Mouse (Mus musculus) kidney, adult 18-20 months (tissue): ENCODE data around the gene Ostf1.

ENCODE experiments used
- DNase-seq: peaks from one replicate; pipeline ENCODE4 v3.0.0; 2021

The Ostf1 gene

DNA sequence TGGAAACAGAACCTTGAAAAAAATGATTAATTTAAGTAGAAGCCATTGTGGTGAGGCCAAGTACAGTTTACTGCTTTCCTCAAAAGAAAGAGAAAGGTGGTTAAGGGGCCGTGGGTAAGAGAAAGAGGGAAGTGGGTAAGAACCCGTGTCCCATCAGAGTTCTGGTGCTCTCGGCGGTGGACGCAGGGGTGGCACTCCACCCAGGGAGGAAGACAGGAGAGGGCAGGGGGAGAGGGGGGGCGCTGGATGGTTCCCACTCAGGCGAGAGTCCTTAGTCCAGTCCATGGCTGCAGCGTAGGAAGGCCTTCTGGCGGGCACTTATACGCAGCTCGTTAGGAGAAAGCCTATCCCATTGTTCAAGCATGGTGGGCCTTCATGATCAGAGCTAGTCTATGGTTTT is 64.1 kb downstream of the Ostf1 start:
- no peak for DNase-seq

DNA sequence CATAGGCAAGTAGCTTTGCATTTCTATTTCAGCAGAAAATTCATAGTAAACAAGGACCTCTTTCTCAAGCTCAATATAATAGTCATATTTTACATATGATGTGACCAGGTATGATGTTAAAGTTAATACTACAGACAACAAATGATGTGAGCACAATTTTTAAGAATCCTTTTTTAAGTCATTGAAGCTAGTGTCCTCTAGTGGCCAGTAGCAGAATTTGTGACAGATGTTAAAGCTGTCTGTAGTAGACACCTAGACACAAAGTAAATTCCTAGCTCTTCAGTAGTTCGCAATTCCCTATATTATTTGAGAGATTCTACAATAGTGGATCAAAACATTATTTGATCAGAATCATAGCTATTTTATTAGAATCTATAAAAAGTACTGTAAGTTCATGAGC is 73.9 kb downstream of the Ostf1 start:
- no peak for DNase-seq

DNA sequence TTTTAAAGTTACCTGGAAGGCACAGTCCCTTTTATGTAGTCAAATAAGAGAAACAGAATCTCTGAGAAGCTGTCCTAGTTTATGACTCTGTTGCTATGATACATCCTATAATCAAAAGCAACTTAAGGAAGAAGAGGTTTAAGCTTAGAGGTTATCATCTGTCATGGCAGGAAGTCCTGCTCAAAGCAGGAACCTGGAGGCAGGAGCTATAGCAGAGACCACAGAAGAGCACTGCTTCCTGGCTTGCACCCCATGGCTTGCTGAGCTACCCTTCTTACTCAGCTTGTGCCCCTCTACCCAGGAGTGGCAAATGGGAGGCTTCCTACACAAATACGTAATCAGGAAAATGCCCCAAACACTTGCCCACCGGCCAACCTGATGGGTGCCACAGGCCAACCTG is 76.0 kb downstream of the Ostf1 start:
- no peak for DNase-seq

DNA sequence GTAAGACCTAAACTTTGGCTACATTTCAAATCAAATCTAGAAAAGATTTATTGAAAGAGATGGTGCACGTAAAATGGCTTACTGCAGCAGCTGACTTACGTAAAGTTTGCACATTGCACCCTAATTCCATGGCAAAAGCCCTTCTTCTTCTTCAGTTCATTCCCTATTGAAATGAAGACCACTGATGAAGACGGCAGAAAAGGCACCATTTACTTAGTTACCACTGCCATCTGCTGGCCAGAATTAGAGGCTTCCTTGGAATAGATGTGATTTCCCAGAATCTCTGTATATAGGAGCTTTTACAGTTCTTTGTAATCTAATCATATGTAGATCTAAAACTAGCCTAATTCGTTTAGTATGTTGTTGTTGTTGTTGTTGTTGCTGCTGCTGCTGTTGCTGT is 83.0 kb downstream of the Ostf1 start:
- peak; percentile 56 for DNase-seq
